In genomic region chr7:131539979-131540378, GRCm38 (mm10) we compare ENCODE assay signal across 9 mouse cellular contexts. TPM values are rescaled to one million over a fixed set of nuclear protein-coding genes. Genes with fewer than 3 reads are reported as not detected.
A peak's percentile ranks its signal among the peaks of the same experiment; 100 is the strongest.
DNase-seq lines count a peak whose midpoint lies in the region; TF ChIP-seq lines count a peak whose summit lies in the region.
"Had no signal": no experiment of that assay in that cellular context is flagged by ENCODE, and none has a peak within 500 bp of the region (broad histone marks: within the 10 kb centered on the region; RNA-seq: fewer than 3 reads in every experiment).

No protein-coding gene starts in this region.

- H3K79me2 ChIP-seq in CH12.LX (replicated peaks; ENCODE audit: control insufficient read depth, extremely low read depth, insufficient read depth, poor library complexity, severe bottlenecking), result no peaks in the 10 kb centered on the region

- H3K27me3 ChIP-seq in CH12.LX (replicated peaks), result peaks cover 42% of the 10 kb centered on the region

- H3K4me3 ChIP-seq in CH12.LX (replicated peaks in 1 of 3; ENCODE audit: low read depth in 2 of 3, low read length in 2 of 3, poor library complexity in 1 of 3), result no peak overlapping the region
- no peak overlapping the region for H3K4me3 ChIP-seq in embryonic fibroblast, embryonic 13.5 days (ENCODE audit: insufficient read depth, low read length)
- no peak overlapping the region for H3K4me3 ChIP-seq in lung, adult 2 months (replicated peaks; ENCODE audit: extremely low read depth, low read depth, low read length)
- H3K4me3 ChIP-seq: heart, embryonic 13.5 days had no signal

- TF ChIP-seq EP300 in CH12.LX (IDR thresholded peaks at IDR 0.05; ENCODE audit: low read length), result no peak

- intact Hi-C loops in heart, postnatal 10 days (cut with DNase I), result loop anchor here (1.0 to 5.0 kb wide), 5 partner anchors 17 to 1012 kb away; partner anchors contain the start of genes Acadsb and Ikzf5

- H3K4me1 ChIP-seq in CH12.LX (ENCODE audit: control insufficient read depth in 1 of 2, insufficient read depth in 2 of 2), result peaks cover 0 to 3% of the 10 kb centered on the region in 2 experiments; a peak in 1 of 4 replicates
- H3K4me1 ChIP-seq in embryonic fibroblast, embryonic 13.5 days (ENCODE audit: control insufficient read depth, insufficient read depth, low read length), result no peaks in the 10 kb centered on the region
- peaks cover 6% of the 10 kb centered on the region; the same call in 1 of the 2 replicates for H3K4me1 ChIP-seq in lung, adult 2 months (ENCODE audit: control insufficient read depth, insufficient read depth, low read length)

- no peak overlapping the region for H3K27ac ChIP-seq in CH12.LX (ENCODE audit: insufficient read depth, low read depth)
- H3K27ac ChIP-seq in embryonic fibroblast, embryonic 13.5 days (ENCODE audit: insufficient read depth, low read length), result no peak overlapping the region
- H3K27ac ChIP-seq: heart, embryonic 13.5 days had no signal

- H3K4me2 ChIP-seq in CH12.LX (ENCODE audit: insufficient read depth, low read depth, poor library complexity, severe bottlenecking), result 0 out of 2 replicates have a peak overlapping the region, but pooled peaks have one; percentile 3
- H3K4me2 ChIP-seq: heart, embryonic 13.5 days had no signal

- dilution Hi-C loops in CH12.LX (cut with MboI; ENCODE audit: extremely low pct_ligation_motif_present, extremely low pct_unique_long_range_greater_than_20kb, low sequenced_read_pairs), result no loop called here

- TF ChIP-seq CTCF in CH12.LX (conservative IDR thresholded peaks at IDR 0.05 in 1 of 2, IDR thresholded peaks at IDR 0.05 in 1 of 2; ENCODE audit: low read depth in 2 of 2, low read length in 2 of 2), result peak; percentile 60 to 85
- peak; percentile 68; the same call in 1 of the 2 replicates for TF ChIP-seq CTCF in embryonic fibroblast, embryonic 13.5 days (IDR thresholded peaks at IDR 0.05; ENCODE audit: borderline replicate concordance, insufficient read depth, low read length)
- peak; percentile 81 for TF ChIP-seq CTCF in lung, adult 2 months (IDR thresholded peaks at IDR 0.05; ENCODE audit: insufficient read depth, low read length)

- no peaks in the 10 kb centered on the region for H3K36me3 ChIP-seq in CH12.LX (replicated peaks in 1 of 2; ENCODE audit: control insufficient read depth in 1 of 2, insufficient read depth in 1 of 2, low read length in 1 of 2)
- H3K36me3 ChIP-seq: heart, embryonic 13.5 days had no signal

- 2% methylated on average over 7 of the region's 7 CpGs for WGBS in lung, adult 2 months

- peak; percentile 68 for DNase-seq in CH12.LX (ENCODE audit: extremely low read depth)
- DNase-seq in adrenal gland, postnatal 25 days, result peak; percentile 87
- peak; percentile 85 to 92 for DNase-seq in heart, postnatal 10 days
- DNase-seq in kidney, postnatal 4 days, result peak; percentile 94 to 95
- peak; percentile 73 for DNase-seq in lung, adult 2 months
- peak; percentile 92 for DNase-seq in retina, embryonic 14.5 days (ENCODE audit: low spot score)
- DNase-seq in thymus, postnatal 36 days, result peak; percentile 67 to 72

- peaks cover 34% of the 10 kb centered on the region for H3K9me3 ChIP-seq in CH12.LX (replicated peaks; ENCODE audit: low read length)
- H3K9me3 ChIP-seq: heart, embryonic 13.5 days had no signal

- no peak for TF ChIP-seq POLR2A in CH12.LX (IDR thresholded peaks at IDR 0.05; ENCODE audit: low read depth, low read length)
- no peak for TF ChIP-seq POLR2A in embryonic fibroblast, embryonic 13.5 days (IDR thresholded peaks at IDR 0.05; ENCODE audit: low read depth, low read length)
- no peak for TF ChIP-seq POLR2A in lung, adult 2 months (IDR thresholded peaks at IDR 0.05; ENCODE audit: borderline replicate concordance, extremely low read depth, low read depth, low read length)

- H3K9ac ChIP-seq in CH12.LX (ENCODE audit: insufficient read depth, low read depth), result no peak overlapping the region
- H3K9ac ChIP-seq: heart, embryonic 13.5 days had no signal

- TF ChIP-seq RAD21 in CH12.LX (IDR thresholded peaks at IDR 0.05; ENCODE audit: low read depth, low read length), result peak; percentile 91

- in situ Hi-C loops in CH12.LX (cut with MboI; ENCODE audit: low pct_ligation_motif_present, low pct_unique_long_range_greater_than_20kb, low sequenced_read_pairs), result loop anchor here (10.0 to 25.0 kb wide), 2 partner anchors 247 to 345 kb away; no protein-coding TSS in a partner anchor

TF ChIP-seq in CH12.LX, 34 proteins besides CTCF, POLR2A, EP300 and RAD21:
- TF ChIP-seq E2F4 (IDR thresholded peaks at IDR 0.05; ENCODE audit: insufficient replicate concordance, low read depth, low read length), result no peak
- peak; percentile 35 for TF ChIP-seq ZC3H11A (IDR thresholded peaks at IDR 0.05; ENCODE audit: low read depth, low read length)
- TF ChIP-seq NELFE (IDR thresholded peaks at IDR 0.05; ENCODE audit: low read depth, low read length), result peak; percentile 32; the same call in 1 of the 2 replicates
- peak; percentile 67 for TF ChIP-seq SMC3 (IDR thresholded peaks at IDR 0.05; ENCODE audit: low read depth, low read length)

RNA-seq across cellular contexts. Expression of gene Hmx3, which starts 2.7 kb away (rescaled TPM):
- not detected in 2 replicates for total RNA-seq in CH12.LX (2012; rRNA removed)
- total RNA-seq in CH12.LX (2014; rRNA removed), result not detected in 2 replicates
- not detected in 2 replicates for polyA plus RNA-seq in CH12.LX (2012; ENCODE audit: insufficient read length, low read depth)
- total RNA-seq in adrenal gland, postnatal 25 days (2021), result not detected in 2 replicates
- polyA plus RNA-seq in embryonic fibroblast, embryonic 13.5 days (2011; ENCODE audit: insufficient read length, low read depth, missing spikeins), result not detected in 2 replicates
- total RNA-seq in heart, postnatal 10 days (2021), result not detected
- not detected in 2 replicates for polyA plus RNA-seq in lung, adult 2 months (2012; rRNA removed)
- polyA plus RNA-seq: heart, embryonic 13.5 days had no signal

RNA-seq across cellular contexts. Expression of gene Hmx2, which starts 8.6 kb away (rescaled TPM):
- total RNA-seq in CH12.LX (2012; rRNA removed) (2.3 and 2.9 TPM in 2 replicates), CH12.LX (2014; rRNA removed) (2.0 and 2.4 TPM in 2 replicates)
- 2.4 and 3.1 TPM in 2 replicates for polyA plus RNA-seq in CH12.LX (2012; ENCODE audit: insufficient read length, low read depth)
- not detected in 2 replicates for total RNA-seq in adrenal gland, postnatal 25 days (2021)
- polyA plus RNA-seq in embryonic fibroblast, embryonic 13.5 days (2011; ENCODE audit: insufficient read length, low read depth, missing spikeins), result not detected in 2 replicates
- total RNA-seq in heart, postnatal 10 days (2021), result not detected
- not detected in 2 replicates for polyA plus RNA-seq in lung, adult 2 months (2012; rRNA removed)
- polyA plus RNA-seq: heart, embryonic 13.5 days had no signal

RNA-seq across cellular contexts. Expression of gene Bub3, which starts 20.0 kb away (rescaled TPM):
- total RNA-seq in CH12.LX (2012; rRNA removed), result 159 and 172 TPM in 2 replicates
- 225 and 250 TPM in 2 replicates for total RNA-seq in CH12.LX (2014; rRNA removed)
- polyA plus RNA-seq in CH12.LX (2012; ENCODE audit: insufficient read length, low read depth), result 160 and 161 TPM in 2 replicates
- total RNA-seq in adrenal gland, postnatal 25 days (2021), result 79.0 and 81.7 TPM in 2 replicates
- polyA plus RNA-seq in embryonic fibroblast, embryonic 13.5 days (2011; ENCODE audit: insufficient read length, low read depth, missing spikeins), result 89.7 and 99.4 TPM in 2 replicates
- total RNA-seq in heart, postnatal 10 days (2021), result 10 to 100 TPM; 45.9 to 48.4 TPM
- polyA plus RNA-seq in lung, adult 2 months (2012; rRNA removed), result 52.4 and 71.6 TPM in 2 replicates
